Mouse (Mus musculus): ENCODE results near the gene Trpv5. TPM values are rescaled to one million over a fixed set of nuclear protein-coding genes. Genes with fewer than 3 reads are reported as not detected.

Trpv5 gene
- polyA plus RNA-seq, 1 experiment from 2014 or later, result not detected

DNA sequence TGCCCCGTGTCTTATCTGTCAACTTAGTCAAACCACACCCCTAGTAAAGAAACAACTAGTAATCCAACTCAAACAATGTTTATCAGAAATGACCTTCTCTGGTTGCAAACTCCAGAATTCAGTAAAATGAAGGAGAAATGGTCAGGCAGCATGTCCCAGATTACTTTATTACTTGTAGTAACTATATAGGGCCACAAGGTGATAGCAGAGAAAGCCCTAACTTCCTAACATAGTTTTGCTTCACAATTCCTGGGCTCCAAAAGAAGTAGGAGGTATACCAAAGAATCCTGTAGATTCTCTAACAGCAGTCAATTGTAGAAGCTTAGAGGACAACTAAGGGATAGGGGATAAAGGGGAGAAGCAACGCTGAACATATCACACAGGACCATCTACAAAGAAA is 49.8 kb downstream of the Trpv5 start:
- Histone ChIP-seq H3K4me3 (ENCODE audit: low read depth, low read length) (no peak overlapping the region), H3K27ac (replicated peaks) (no peak overlapping the region), H3K36me3 (ENCODE audit: control insufficient read depth, insufficient read depth, low read length) (no peaks in the 10 kb centered on the region), H3K9me3 (ENCODE audit: control insufficient read depth, low read length) (no peaks in the 10 kb centered on the region), H3K4me1 (replicated peaks; ENCODE audit: control insufficient read depth, insufficient read depth) (no peaks in the 10 kb centered on the region), H3K4me2 (replicated peaks; ENCODE audit: low read depth) (no peak overlapping the region), H3K27me3 (ENCODE audit: control insufficient read depth, insufficient read depth, low read length) (no peaks in the 10 kb centered on the region), H3K9ac (ENCODE audit: low read length) (no peak overlapping the region)
- 58% methylated on average over 2 of the region's 2 CpGs for WGBS
- no peak for TF ChIP-seq EP300 (optimal IDR thresholded peaks at IDR 0.05)
- TF ChIP-seq CTCF (IDR thresholded peaks at IDR 0.05; ENCODE audit: low read depth), result peak; percentile 67
- no peak for ATAC-seq (ENCODE audit: low FRiP score, low TSS enrichment)
- no peak for DNase-seq (ENCODE audit: low spot score)

GRCm38 (mm10) chr6:41628180-41628579 is 52.4 kb downstream of the Trpv5 start:
- Histone ChIP-seq H3K9me3 (ENCODE audit: control insufficient read depth, low read length) (no peaks in the 10 kb centered on the region), H3K27me3 (ENCODE audit: control insufficient read depth, insufficient read depth, low read length) (no peaks in the 10 kb centered on the region), H3K4me1 (replicated peaks; ENCODE audit: control insufficient read depth, insufficient read depth) (no peaks in the 10 kb centered on the region), H3K4me3 (ENCODE audit: low read depth, low read length) (no peak overlapping the region), H3K36me3 (ENCODE audit: control insufficient read depth, insufficient read depth, low read length) (no peaks in the 10 kb centered on the region), H3K27ac (replicated peaks) (no peak overlapping the region), H3K4me2 (replicated peaks; ENCODE audit: low read depth) (no peak overlapping the region), H3K9ac (ENCODE audit: low read length) (no peak overlapping the region)
- ATAC-seq (ENCODE audit: low FRiP score, low TSS enrichment) (no peak), DNase-seq (ENCODE audit: low spot score) (no peak)
- TF ChIP-seq EP300 (optimal IDR thresholded peaks at IDR 0.05), result no peak
- no peak for TF ChIP-seq CTCF (IDR thresholded peaks at IDR 0.05; ENCODE audit: low read depth)
- WGBS, result 55% methylated on average over 1 of the region's 1 CpGs

DNA sequence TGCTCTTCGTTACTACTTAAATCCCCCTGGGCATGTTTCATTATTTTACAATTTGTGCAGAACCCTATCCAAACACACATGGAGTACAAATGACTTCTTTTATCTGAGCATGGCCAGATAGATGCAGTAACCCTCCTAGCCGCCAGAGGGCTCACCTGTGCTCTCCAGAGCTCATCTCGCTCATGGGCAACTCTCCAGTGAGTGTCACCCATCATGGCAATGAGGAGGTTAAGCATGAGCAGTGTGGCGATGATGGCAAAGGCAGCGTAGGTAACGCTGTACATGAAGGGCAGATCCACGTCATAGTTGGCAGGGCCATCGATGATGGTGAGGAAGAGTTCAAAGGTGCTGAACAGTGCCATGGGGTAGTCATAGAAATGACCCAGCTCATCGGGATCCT is 57.9 kb downstream of the Trpv5 start:
- H3K4me1 ChIP-seq (replicated peaks; ENCODE audit: control insufficient read depth, insufficient read depth), result no peaks in the 10 kb centered on the region
- no peaks in the 10 kb centered on the region for H3K9me3 ChIP-seq (ENCODE audit: control insufficient read depth, low read length)
- DNase-seq (ENCODE audit: low spot score) (peak; percentile 48), ATAC-seq (ENCODE audit: low FRiP score, low TSS enrichment) (no peak)
- H3K27me3 ChIP-seq (ENCODE audit: control insufficient read depth, insufficient read depth, low read length), result no peaks in the 10 kb centered on the region
- no peak overlapping the region for H3K4me3 ChIP-seq (ENCODE audit: low read depth, low read length)
- peak; percentile 73 for TF ChIP-seq CTCF (IDR thresholded peaks at IDR 0.05; ENCODE audit: low read depth)
- no peak for TF ChIP-seq EP300 (optimal IDR thresholded peaks at IDR 0.05)
- no peak overlapping the region for H3K4me2 ChIP-seq (replicated peaks; ENCODE audit: low read depth)
- H3K9ac ChIP-seq (ENCODE audit: low read length), result no peak overlapping the region
- no peaks in the 10 kb centered on the region for H3K36me3 ChIP-seq (ENCODE audit: control insufficient read depth, insufficient read depth, low read length)
- WGBS, result 65% methylated on average over 9 of the region's 9 CpGs
- no peak overlapping the region for H3K27ac ChIP-seq (replicated peaks)

DNA sequence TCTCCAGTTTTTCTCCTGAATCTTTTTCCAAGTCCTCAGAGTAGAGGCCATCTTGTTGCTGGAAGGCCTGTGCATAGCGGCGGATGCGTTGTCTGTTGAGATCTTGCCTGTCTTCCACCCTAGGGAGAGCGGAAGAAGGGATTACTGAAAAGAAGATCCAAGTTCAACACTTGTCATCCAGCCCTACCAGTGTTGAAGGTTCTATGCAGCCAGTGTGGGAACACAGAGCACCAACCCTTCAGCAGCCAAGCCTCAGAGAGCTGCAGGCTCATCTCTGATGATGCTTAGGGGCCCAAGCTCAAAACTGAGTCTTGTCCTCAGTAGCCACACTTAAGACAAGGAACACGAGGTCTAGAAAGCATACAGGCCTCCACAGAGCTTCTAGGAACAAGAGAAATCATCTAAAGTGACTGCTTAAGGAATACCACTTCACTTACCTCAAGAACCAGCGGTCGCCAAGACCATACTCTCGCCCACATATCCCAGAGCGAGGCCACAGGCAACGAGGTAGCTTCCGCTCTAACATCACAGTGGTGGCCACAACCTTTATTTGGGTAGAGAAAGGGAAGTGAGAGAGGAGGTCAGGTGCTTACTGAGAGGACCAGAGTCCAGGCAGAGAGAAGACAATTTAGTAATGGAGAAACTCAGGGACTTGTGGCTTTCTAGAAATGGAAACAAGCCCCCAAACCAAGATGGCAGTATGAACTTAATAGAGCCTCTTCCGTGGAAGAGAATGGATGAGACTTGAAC is 59.2 kb downstream of the Trpv5 start:
- no peak overlapping the region for H3K4me3 ChIP-seq (ENCODE audit: low read depth, low read length)
- H3K27me3 ChIP-seq (ENCODE audit: control insufficient read depth, insufficient read depth, low read length), result no peaks in the 10 kb centered on the region
- H3K27ac ChIP-seq (replicated peaks), result no peak overlapping the region
- 90% methylated on average over 12 of the region's 12 CpGs for WGBS
- H3K36me3 ChIP-seq (ENCODE audit: control insufficient read depth, insufficient read depth, low read length), result no peaks in the 10 kb centered on the region
- no peak for ATAC-seq (ENCODE audit: low FRiP score, low TSS enrichment)
- H3K9ac ChIP-seq (ENCODE audit: low read length), result no peak overlapping the region
- H3K9me3 ChIP-seq (ENCODE audit: control insufficient read depth, low read length), result no peaks in the 10 kb centered on the region
- DNase-seq (ENCODE audit: low spot score), result no peak
- no peaks in the 10 kb centered on the region for H3K4me1 ChIP-seq (replicated peaks; ENCODE audit: control insufficient read depth, insufficient read depth)
- H3K4me2 ChIP-seq (replicated peaks; ENCODE audit: low read depth), result no peak overlapping the region
- TF ChIP-seq CTCF (IDR thresholded peaks at IDR 0.05; ENCODE audit: low read depth) (no peak), EP300 (optimal IDR thresholded peaks at IDR 0.05) (no peak)

DNA sequence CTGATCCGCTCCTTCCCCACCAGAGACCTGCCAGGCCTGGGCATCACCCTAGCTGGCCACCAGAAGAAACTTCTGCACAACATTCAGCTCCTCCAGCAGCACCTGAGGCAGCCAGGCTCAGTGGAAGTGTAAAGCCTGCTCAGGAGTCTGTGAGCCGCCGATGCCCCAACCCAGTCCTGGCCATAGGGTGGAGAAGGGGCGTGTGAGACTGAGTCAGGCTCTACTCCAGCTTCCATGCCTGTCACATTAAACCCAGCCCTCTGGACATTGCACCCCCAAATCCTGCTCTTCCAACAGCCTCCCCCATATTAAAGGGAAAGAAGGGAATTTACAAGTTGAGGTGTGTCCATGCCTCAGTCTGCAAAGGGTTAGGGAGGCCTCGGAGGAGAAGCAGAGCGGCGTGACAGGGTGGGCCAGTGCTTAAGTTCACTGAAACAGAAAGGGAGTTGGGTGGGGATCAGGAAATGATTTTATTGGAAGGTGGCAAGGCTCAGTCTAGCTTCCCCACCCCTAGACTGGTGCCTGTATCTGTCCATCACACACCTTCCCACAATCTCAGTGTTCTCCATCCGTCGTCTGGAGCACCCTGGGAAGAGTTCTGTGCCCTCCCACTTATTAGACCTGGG is 60.3 kb downstream of the Trpv5 start:
- no peak overlapping the region for H3K4me2 ChIP-seq (replicated peaks; ENCODE audit: low read depth)
- ATAC-seq (ENCODE audit: low FRiP score, low TSS enrichment), result no peak
- 74% methylated on average over 9 of the region's 9 CpGs for WGBS

DNA sequence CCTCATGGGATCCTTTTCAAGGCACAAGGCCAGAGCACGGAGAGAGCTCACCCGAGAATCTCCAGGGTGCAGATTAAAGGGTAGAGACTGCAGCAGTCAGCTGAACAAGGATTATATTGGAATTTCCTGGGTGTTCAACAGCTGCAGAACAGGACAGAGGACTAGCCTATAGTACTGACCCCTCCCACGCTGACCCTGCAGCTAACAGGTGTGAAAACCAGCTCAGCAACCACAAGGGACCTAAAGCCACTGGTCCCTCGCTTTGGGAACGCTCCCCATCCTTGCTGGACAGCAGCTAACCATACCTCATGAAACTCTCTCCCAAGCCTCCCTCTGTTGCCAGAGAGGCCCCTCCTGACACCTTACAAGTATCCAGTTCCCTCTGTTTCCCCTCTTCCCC is 72.9 kb downstream of the Trpv5 start:
- Histone ChIP-seq H3K4me3 (ENCODE audit: low read depth, low read length) (no peak overlapping the region), H3K36me3 (ENCODE audit: control insufficient read depth, insufficient read depth, low read length) (no peaks in the 10 kb centered on the region), H3K9ac (ENCODE audit: low read length) (no peak overlapping the region), H3K9me3 (ENCODE audit: control insufficient read depth, low read length) (no peaks in the 10 kb centered on the region), H3K27me3 (ENCODE audit: control insufficient read depth, insufficient read depth, low read length) (no peaks in the 10 kb centered on the region), H3K27ac (replicated peaks) (no peak overlapping the region), H3K4me2 (replicated peaks; ENCODE audit: low read depth) (no peak overlapping the region), H3K4me1 (replicated peaks; ENCODE audit: control insufficient read depth, insufficient read depth) (no peaks in the 10 kb centered on the region)
- WGBS, result 53% methylated on average over 5 of the region's 5 CpGs
- ATAC-seq (ENCODE audit: low FRiP score, low TSS enrichment) (no peak), DNase-seq (ENCODE audit: low spot score) (no peak)
- TF ChIP-seq EP300 (optimal IDR thresholded peaks at IDR 0.05) (no peak), CTCF (IDR thresholded peaks at IDR 0.05; ENCODE audit: low read depth) (no peak)

More for the DNA sequence above, 60.3 kb downstream of the Trpv5 start:
- H3K4me1 ChIP-seq (replicated peaks; ENCODE audit: control insufficient read depth, insufficient read depth), result no peaks in the 10 kb centered on the region
- no peak overlapping the region for H3K27ac ChIP-seq (replicated peaks)
- H3K9me3 ChIP-seq (ENCODE audit: control insufficient read depth, low read length), result no peaks in the 10 kb centered on the region
- no peaks in the 10 kb centered on the region for H3K27me3 ChIP-seq (ENCODE audit: control insufficient read depth, insufficient read depth, low read length)
- DNase-seq (ENCODE audit: low spot score), result no peak
- no peak overlapping the region for H3K4me3 ChIP-seq (ENCODE audit: low read depth, low read length)
- no peak overlapping the region for H3K9ac ChIP-seq (ENCODE audit: low read length)
- no peaks in the 10 kb centered on the region for H3K36me3 ChIP-seq (ENCODE audit: control insufficient read depth, insufficient read depth, low read length)
- no peak for TF ChIP-seq EP300 (optimal IDR thresholded peaks at IDR 0.05)
- no peak for TF ChIP-seq CTCF (IDR thresholded peaks at IDR 0.05; ENCODE audit: low read depth)
